Mouse (Mus musculus) limb, embryonic 15.5 days (tissue): ENCODE results near the gene Rpp40. TPM values are rescaled to one million over a fixed set of nuclear protein-coding genes. Genes with fewer than 3 reads are reported as not detected.
A peak's percentile ranks its signal among the peaks of the same experiment; 100 is the strongest.

Experiments used
- ATAC-seq: fragments of 200-750 bp; cut with Nextera tagmentation; 2 replicates; pipeline ENCODE4 v1.8.0; 2017; ENCODE audit warnings: low read depth, moderate TSS enrichment; ENCODE audit not compliant: insufficient number of reproducible peaks, low FRiP score, low TSS enrichment
- H3K27ac ChIP-seq: fragments of 300-500 bp; sonication (generic); 2 replicates; pipeline ENCODE4 v1.5.1; 2015; ENCODE audit warnings: moderate library complexity, mild to moderate bottlenecking, inconsistent platforms
- H3K27me3 ChIP-seq: fragments of 300-500 bp; sonication (generic); 2 replicates; pipeline ENCODE4 v1.6.1; 2015; ENCODE audit warnings: inconsistent platforms
- H3K36me3 ChIP-seq: fragments of 300-500 bp; sonication (generic); 2 replicates; pipeline ENCODE4 v1.6.1; 2015; ENCODE audit warnings: inconsistent platforms
- H3K4me1 ChIP-seq: fragments of 300-500 bp; sonication (generic); 2 replicates; pipeline ENCODE4 v1.6.1; 2015; ENCODE audit warnings: inconsistent platforms
- H3K4me2 ChIP-seq: fragments of 300-500 bp; sonication (generic); 2 replicates; pipeline ENCODE4 v1.6.1; 2015; ENCODE audit warnings: mild to moderate bottlenecking, inconsistent platforms
- H3K4me3 ChIP-seq: fragments of 300-500 bp; sonication (generic); 2 replicates; pipeline ENCODE4 v1.5.1; 2015; ENCODE audit warnings: mild to moderate bottlenecking, inconsistent platforms
- H3K9ac ChIP-seq: fragments of 300-500 bp; sonication (generic); 2 replicates; pipeline ENCODE4 v1.6.1; 2015; ENCODE audit warnings: inconsistent platforms
- H3K9me3 ChIP-seq: fragments of 300-500 bp; sonication (generic); 2 replicates; pipeline ENCODE4 v1.6.1; 2016; ENCODE audit warnings: inconsistent platforms
- WGBS: fragments of 180-500 bp; shearing (Covaris S2); methylation state at CpG from one replicate; pipeline ENCODE4 v1.1.7; 2015; 5-methylcytosine and 5-hydroxymethylcytosine counted together
- polyA plus RNA-seq: library from polyadenylated mRNA; unstranded; fragments of >200 nt; fragmentation: Nextera tagmentation; extraction: Ambion mirVana; gene quantifications from 2 replicates; pipeline ENCODE4 v1.2.1, GENCODE M21; 2015

Rpp40 gene
- polyA plus RNA-seq, 1 experiment from 2014 or later: 18.2 TPM

- ATAC-seq: no peak
- no peak overlapping the region for H3K9ac ChIP-seq
- no peak overlapping the region for H3K4me2 ChIP-seq
- 70% methylated on average over 6 of the region's 6 CpGs for WGBS
- H3K27me3 ChIP-seq: no peaks in the 10 kb centered on the region
- no peak overlapping the region for H3K4me3 ChIP-seq
- H3K9me3 ChIP-seq: no peaks in the 10 kb centered on the region
- H3K4me1 ChIP-seq: peaks cover 11% of the 10 kb centered on the region
- no peak overlapping the region for H3K27ac ChIP-seq
- no peaks in the 10 kb centered on the region for H3K36me3 ChIP-seq
Measured at GRCm38 (mm10) chr13:35880555-35881046, 25.6 kb downstream of the Rpp40 start.

DNA sequence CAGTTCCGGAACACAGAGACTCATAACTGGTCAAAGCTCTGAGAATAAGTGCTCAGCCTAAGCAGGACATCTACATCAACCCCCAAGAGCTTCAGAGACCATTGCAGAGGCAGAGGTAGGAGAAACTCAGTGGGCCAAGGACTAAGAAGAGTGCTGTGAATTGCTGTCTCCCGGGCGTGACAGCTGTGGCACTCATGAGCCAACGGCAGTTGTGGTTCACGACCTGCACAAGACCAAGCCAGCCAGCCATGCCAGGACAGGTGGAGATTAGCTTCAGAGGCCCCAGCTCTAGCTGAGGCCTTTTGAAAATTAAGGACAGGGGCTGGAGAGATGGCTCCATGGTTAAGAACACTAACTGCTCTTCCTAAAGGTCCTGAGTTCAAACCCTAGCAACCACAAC lies 26.6 kb downstream of the Rpp40 start:
- H3K4me3 ChIP-seq: no peak overlapping the region
- H3K27ac ChIP-seq: no peak overlapping the region
- WGBS: 84% methylated on average over 5 of the region's 5 CpGs
- H3K9ac ChIP-seq: no peak overlapping the region
- peaks cover 6% of the 10 kb centered on the region for H3K4me1 ChIP-seq
- no peaks in the 10 kb centered on the region for H3K27me3 ChIP-seq
- no peaks in the 10 kb centered on the region for H3K9me3 ChIP-seq
- 0 out of 2 replicates have a peak, but pooled peaks cover under 1% of the 10 kb centered on the region for H3K36me3 ChIP-seq
- H3K4me2 ChIP-seq: no peak overlapping the region
- no peak for ATAC-seq

GRCm38 (mm10) chr13:35879068-35879467 lies 27.1 kb downstream of the Rpp40 start:
- Histone ChIP-seq H3K27ac (no peak overlapping the region), H3K36me3 (0 out of 2 replicates have a peak, but pooled peaks cover 3% of the 10 kb centered on the region), H3K9ac (no peak overlapping the region), H3K9me3 (no peaks in the 10 kb centered on the region), H3K4me1 (peaks cover 3% of the 10 kb centered on the region), H3K27me3 (no peaks in the 10 kb centered on the region), H3K4me2 (no peak overlapping the region), H3K4me3 (no peak overlapping the region)
- ATAC-seq: no peak
- WGBS: 53% methylated on average over 5 of the region's 5 CpGs

DNA sequence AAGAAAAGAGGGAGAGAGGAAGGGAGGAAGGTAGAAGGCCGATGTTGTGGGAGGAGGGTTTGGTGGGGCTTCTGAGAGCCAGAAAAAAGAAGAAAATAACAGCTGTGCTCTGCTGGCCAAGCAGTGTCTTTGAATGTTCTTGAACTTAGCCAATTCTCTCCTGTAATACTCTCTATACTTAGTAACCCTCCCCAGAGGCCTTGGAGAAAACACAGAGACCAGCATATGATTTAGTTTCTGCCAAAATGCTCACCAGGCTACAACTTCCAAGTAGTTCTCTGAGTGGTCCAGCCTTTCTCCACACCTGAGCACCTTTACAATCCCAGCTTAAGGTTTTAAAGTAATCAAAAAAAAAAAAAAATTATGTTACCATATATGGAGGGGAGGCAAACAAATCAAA lies 27.9 kb downstream of the Rpp40 start:
- ATAC-seq: 0 out of 2 replicates have a peak, but pooled peaks have one; percentile 32
- H3K36me3 ChIP-seq: 0 out of 2 replicates have a peak, but pooled peaks cover 3% of the 10 kb centered on the region
- 25% methylated on average over 1 of the region's 1 CpGs for WGBS
- no peaks in the 10 kb centered on the region for H3K27me3 ChIP-seq
- peaks cover 3% of the 10 kb centered on the region for H3K4me1 ChIP-seq
- peak overlapping the region; percentile 59 for H3K27ac ChIP-seq
- no peak overlapping the region for H3K4me3 ChIP-seq
- H3K9ac ChIP-seq: no peak overlapping the region
- no peak overlapping the region for H3K4me2 ChIP-seq
- H3K9me3 ChIP-seq: no peaks in the 10 kb centered on the region

- no peaks in the 10 kb centered on the region for H3K27me3 ChIP-seq
- H3K9ac ChIP-seq: no peak overlapping the region
Measured at GRCm38 (mm10) chr13:35875396-35875795, 30.8 kb downstream of the Rpp40 start.

GRCm38 (mm10) chr13:35871107-35871506 lies 35.1 kb downstream of the Rpp40 start:
- Histone ChIP-seq H3K4me3 (no peak overlapping the region), H3K27me3 (no peaks in the 10 kb centered on the region), H3K4me1 (no peaks in the 10 kb centered on the region), H3K9me3 (no peaks in the 10 kb centered on the region), H3K4me2 (no peak overlapping the region), H3K36me3 (peaks cover 14% of the 10 kb centered on the region; the same call in 1 of the 2 replicates), H3K9ac (no peak overlapping the region), H3K27ac (no peak overlapping the region)
- 55% methylated on average over 3 of the region's 3 CpGs for whole genome bisulfite sequencing
- ATAC-seq: no peak

More at GRCm38 (mm10) chr13:35875396-35875795, 30.8 kb downstream of the Rpp40 start:
- Histone ChIP-seq H3K4me2 (no peak overlapping the region), H3K9me3 (no peaks in the 10 kb centered on the region), H3K4me1 (peaks cover 3% of the 10 kb centered on the region), H3K27ac (no peak overlapping the region), H3K4me3 (no peak overlapping the region), H3K36me3 (0 out of 2 replicates have a peak, but pooled peaks cover 6% of the 10 kb centered on the region)
- no peak for ATAC-seq
- 84% methylated on average over 5 of the region's 5 CpGs for WGBS

DNA sequence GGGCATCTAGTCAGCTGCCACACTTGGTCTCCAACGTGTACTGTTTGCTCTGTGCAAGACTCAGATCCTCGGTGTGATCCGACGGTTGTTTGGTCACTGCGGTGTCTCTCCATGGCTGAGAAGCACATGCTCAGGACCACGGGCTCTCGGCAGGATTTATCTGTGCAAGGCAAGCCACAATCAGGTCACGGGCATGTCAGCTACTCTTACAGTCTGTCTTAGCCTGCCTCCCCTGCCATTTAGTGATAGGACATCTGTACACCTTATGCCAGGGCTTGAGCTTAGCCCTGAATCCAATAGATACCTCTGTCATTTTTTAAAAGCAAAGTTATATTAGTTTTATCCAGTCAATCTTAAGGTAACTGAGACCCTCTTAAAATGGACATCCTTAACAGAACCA lies 35.5 kb downstream of the Rpp40 start:
- H3K27ac ChIP-seq: no peak overlapping the region
- H3K4me3 ChIP-seq: no peak overlapping the region
- no peaks in the 10 kb centered on the region for H3K27me3 ChIP-seq
- no peaks in the 10 kb centered on the region for H3K9me3 ChIP-seq
- no peak for ATAC-seq
- whole genome bisulfite sequencing: 88% methylated on average over 8 of the region's 8 CpGs
- no peak overlapping the region for H3K4me2 ChIP-seq
- H3K4me1 ChIP-seq: no peaks in the 10 kb centered on the region
- peaks cover 19% of the 10 kb centered on the region; the same call in 1 of the 2 replicates for H3K36me3 ChIP-seq
- H3K9ac ChIP-seq: no peak overlapping the region

- 60% methylated on average over 8 of the region's 8 CpGs for WGBS
- no peak overlapping the region for H3K4me2 ChIP-seq
- ATAC-seq: no peak
Measured at GRCm38 (mm10) chr13:35860916-35861315, 45.2 kb downstream of the Rpp40 start.

DNA sequence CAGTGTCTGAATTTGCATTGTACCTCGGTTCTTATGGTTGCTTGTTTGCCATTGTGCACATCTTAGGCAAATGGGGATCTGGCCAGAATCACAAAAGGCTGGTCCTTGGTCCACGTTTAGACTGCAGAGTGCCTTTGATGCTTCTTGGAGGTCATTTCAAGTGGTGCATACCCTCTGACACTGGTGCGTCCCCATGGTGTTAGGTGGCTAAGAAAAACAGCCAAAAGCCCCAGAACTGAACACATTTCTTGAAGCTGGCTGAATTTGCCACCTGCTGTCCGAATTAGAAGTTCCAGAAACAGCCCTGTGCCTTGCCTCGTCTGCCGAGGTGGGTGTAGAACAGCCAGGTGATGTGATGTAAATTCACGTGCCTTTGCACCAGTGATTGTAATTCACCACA lies 48.7 kb downstream of the Rpp40 start:
- Histone ChIP-seq H3K27me3 (no peaks in the 10 kb centered on the region), H3K4me2 (no peak overlapping the region), H3K4me3 (no peak overlapping the region), H3K9ac (no peak overlapping the region), H3K9me3 (no peaks in the 10 kb centered on the region), H3K4me1 (peaks cover 2% of the 10 kb centered on the region; the same call in 1 of the 2 replicates), H3K36me3 (peaks cover 17% of the 10 kb centered on the region), H3K27ac (no peak overlapping the region)
- WGBS: 79% methylated on average over 7 of the region's 7 CpGs
- no peak for ATAC-seq

More at GRCm38 (mm10) chr13:35860916-35861315, 45.2 kb downstream of the Rpp40 start:
- Histone ChIP-seq H3K4me1 (no peaks in the 10 kb centered on the region), H3K9ac (no peak overlapping the region), H3K4me3 (no peak overlapping the region), H3K27ac (no peak overlapping the region), H3K27me3 (no peaks in the 10 kb centered on the region), H3K9me3 (no peaks in the 10 kb centered on the region), H3K36me3 (peaks cover 46% of the 10 kb centered on the region)

DNA sequence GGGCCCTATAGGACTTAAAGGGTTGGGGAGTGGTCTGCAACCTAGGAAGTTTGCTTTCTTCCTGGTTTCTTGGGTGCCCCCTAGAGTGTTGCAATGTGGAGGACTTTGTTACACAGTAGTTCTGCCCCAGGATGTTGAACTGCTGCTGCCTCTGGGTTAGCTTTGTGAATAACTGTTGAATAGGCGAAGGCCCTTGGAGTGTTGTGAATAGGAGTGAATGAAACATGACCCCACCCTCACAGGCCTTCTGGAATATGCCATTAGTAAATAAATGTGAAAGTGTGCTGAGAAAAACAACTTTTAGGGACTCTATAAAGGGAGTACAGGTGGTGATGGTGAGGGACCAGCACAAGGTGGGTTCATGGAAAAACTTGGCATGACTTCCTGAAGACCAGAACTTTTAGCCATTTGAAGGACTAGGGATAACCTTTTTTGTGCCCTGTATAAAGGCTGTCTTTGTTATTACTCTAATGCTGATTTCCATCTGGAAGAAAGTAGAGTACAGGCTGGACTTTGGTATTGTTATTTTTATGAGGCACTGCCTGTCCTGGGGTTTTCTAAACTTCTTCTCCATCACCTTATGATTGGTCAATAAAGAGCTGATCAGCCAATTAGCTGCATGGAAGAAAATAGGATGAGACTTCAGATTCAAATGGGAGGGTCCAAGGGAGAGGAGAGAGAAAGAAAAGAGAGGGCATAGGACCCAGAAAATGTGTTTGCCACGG lies 53.1 kb downstream of the Rpp40 start:
- Histone ChIP-seq H3K27me3 (no peaks in the 10 kb centered on the region), H3K27ac (no peak overlapping the region), H3K9me3 (no peaks in the 10 kb centered on the region), H3K36me3 (peaks cover 8% of the 10 kb centered on the region), H3K4me2 (no peak overlapping the region), H3K4me1 (peaks cover 12% of the 10 kb centered on the region), H3K9ac (no peak overlapping the region), H3K4me3 (no peak overlapping the region)
- WGBS: 84% methylated on average over 2 of the region's 2 CpGs
- no peak for ATAC-seq

DNA sequence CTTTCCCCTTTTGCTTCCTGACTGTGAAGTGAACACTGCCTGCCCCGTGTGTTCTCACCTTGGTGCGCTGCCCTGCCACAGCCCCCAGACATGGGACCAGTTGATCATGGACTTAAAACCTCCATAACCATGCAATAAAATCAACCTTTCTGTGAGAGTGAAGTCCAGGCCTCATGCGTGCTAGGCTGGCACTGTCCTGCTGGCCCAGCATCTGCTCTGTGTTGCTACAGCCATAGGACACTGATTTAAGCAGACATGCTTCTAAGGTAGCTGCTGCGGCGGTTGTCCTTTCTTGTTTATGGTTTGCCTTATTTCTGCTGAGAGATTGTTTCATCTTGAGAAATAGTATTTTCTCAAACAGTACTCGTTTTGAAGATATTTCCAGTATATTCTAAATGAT lies 54.6 kb downstream of the Rpp40 start:
- Histone ChIP-seq H3K36me3 (peaks cover 1% of the 10 kb centered on the region), H3K4me1 (peaks cover 17% of the 10 kb centered on the region), H3K4me2 (no peak overlapping the region), H3K27ac (no peak overlapping the region), H3K9ac (no peak overlapping the region), H3K4me3 (no peak overlapping the region), H3K27me3 (no peaks in the 10 kb centered on the region), H3K9me3 (no peaks in the 10 kb centered on the region)
- no peak for ATAC-seq
- 94% methylated on average over 6 of the region's 6 CpGs for WGBS

DNA sequence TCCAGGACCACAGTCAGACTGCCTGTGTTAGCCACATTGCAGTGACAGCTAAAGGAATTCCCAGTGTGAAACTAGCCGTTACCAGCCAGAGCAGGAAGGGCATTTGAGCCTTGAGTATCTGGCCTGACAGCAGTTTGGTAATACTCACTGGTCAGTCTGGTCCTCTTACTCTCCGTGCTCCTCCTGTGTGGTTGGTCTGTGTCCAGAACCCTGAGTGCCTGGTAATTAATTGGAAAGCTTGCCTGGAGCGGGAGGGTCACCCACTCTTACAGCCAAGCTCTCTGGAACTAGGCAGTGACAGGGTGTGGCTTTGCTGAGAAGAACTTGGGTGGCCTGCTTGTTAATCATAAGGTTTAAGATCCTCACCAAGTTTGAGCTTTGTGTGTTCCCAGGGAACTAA lies 57.5 kb downstream of the Rpp40 start:
- Histone ChIP-seq H3K4me2 (no peak overlapping the region), H3K36me3 (no peaks in the 10 kb centered on the region), H3K27me3 (no peaks in the 10 kb centered on the region), H3K4me1 (peaks cover 26% of the 10 kb centered on the region), H3K9ac (no peak overlapping the region), H3K9me3 (no peaks in the 10 kb centered on the region), H3K4me3 (no peak overlapping the region), H3K27ac (no peak overlapping the region)
- 55% methylated on average over 3 of the region's 3 CpGs for WGBS
- ATAC-seq: no peak; the same call in 1 of the 2 replicates
